Mouse (Mus musculus): Measurements from ENCODE around the gene Lin52. TPM values are rescaled to one million over a fixed set of nuclear protein-coding genes. Genes with fewer than 3 reads are reported as not detected.
A peak's percentile ranks its signal among the peaks of the same experiment; 100 is the strongest.

Gene Lin52
- polyA plus RNA-seq, 1 experiment from 2014 or later, result 30.6 TPM

GRCm38 (mm10) chr12:84451801-84452200, 579 bp downstream of the Lin52 start:
- H3K36me3 ChIP-seq (ENCODE audit: control insufficient read depth, insufficient read depth, low read length), result no peaks in the 10 kb centered on the region
- H3K27ac ChIP-seq (replicated peaks; ENCODE audit: low read depth, low read length), result no peak overlapping the region
- peaks cover 7% of the 10 kb centered on the region; the same call in 1 of the 2 replicates for H3K4me1 ChIP-seq (ENCODE audit: control insufficient read depth, insufficient read depth, low read length)
- ATAC-seq (ENCODE audit: insufficient number of reproducible peaks, low FRiP score, low TSS enrichment, low read depth), result no peak
- no peaks in the 10 kb centered on the region for H3K9me3 ChIP-seq (ENCODE audit: control insufficient read depth, low read length)
- no peak for DNase-seq (ENCODE audit: low spot score)
- 3% methylated on average over 11 of the region's 11 CpGs for WGBS
- H3K27me3 ChIP-seq (ENCODE audit: control insufficient read depth, insufficient read depth, low read length), result no peaks in the 10 kb centered on the region
- H3K4me2 ChIP-seq (ENCODE audit: low read depth, severe bottlenecking), result peak overlapping the region; percentile 88
- H3K4me3 ChIP-seq (ENCODE audit: low read depth, low read length), result peak overlapping the region; percentile 55
- peak overlapping the region; percentile 9; the same call in 1 of the 2 replicates for H3K9ac ChIP-seq (ENCODE audit: low read length)

GRCm38 (mm10) chr12:84456911-84457310, 5.7 kb downstream of the Lin52 start:
- H3K4me2 ChIP-seq (ENCODE audit: low read depth, severe bottlenecking), result no peak overlapping the region
- no peaks in the 10 kb centered on the region for H3K9me3 ChIP-seq (ENCODE audit: control insufficient read depth, low read length)
- DNase-seq (ENCODE audit: low spot score) (no peak), ATAC-seq (ENCODE audit: insufficient number of reproducible peaks, low FRiP score, low TSS enrichment, low read depth) (no peak)
- H3K27ac ChIP-seq (replicated peaks; ENCODE audit: low read depth, low read length), result no peak overlapping the region
- H3K4me3 ChIP-seq (ENCODE audit: low read depth, low read length), result no peak overlapping the region
- no peaks in the 10 kb centered on the region for H3K27me3 ChIP-seq (ENCODE audit: control insufficient read depth, insufficient read depth, low read length)
- H3K9ac ChIP-seq (ENCODE audit: low read length), result no peak overlapping the region
- H3K4me1 ChIP-seq (ENCODE audit: control insufficient read depth, insufficient read depth, low read length), result peaks cover 2% of the 10 kb centered on the region; the same call in 1 of the 2 replicates
- H3K36me3 ChIP-seq (ENCODE audit: control insufficient read depth, insufficient read depth, low read length), result peaks cover 11% of the 10 kb centered on the region
- 91% methylated on average over 3 of the region's 3 CpGs for WGBS

- DNase-seq (ENCODE audit: low spot score) (no peak), ATAC-seq (ENCODE audit: insufficient number of reproducible peaks, low FRiP score, low TSS enrichment, low read depth) (no peak)
- no peak overlapping the region for H3K4me3 ChIP-seq (ENCODE audit: low read depth, low read length)
- H3K4me1 ChIP-seq (ENCODE audit: control insufficient read depth, insufficient read depth, low read length), result no peaks in the 10 kb centered on the region
- no peak overlapping the region for H3K9ac ChIP-seq (ENCODE audit: low read length)
- no peaks in the 10 kb centered on the region for H3K9me3 ChIP-seq (ENCODE audit: control insufficient read depth, low read length)
- WGBS, result 75% methylated on average over 1 of the region's 1 CpGs
- H3K27me3 ChIP-seq (ENCODE audit: control insufficient read depth, insufficient read depth, low read length), result no peaks in the 10 kb centered on the region
- no peak overlapping the region for H3K4me2 ChIP-seq (ENCODE audit: low read depth, severe bottlenecking)
- H3K36me3 ChIP-seq (ENCODE audit: control insufficient read depth, insufficient read depth, low read length), result peaks cover 14% of the 10 kb centered on the region
- H3K27ac ChIP-seq (replicated peaks; ENCODE audit: low read depth, low read length), result no peak overlapping the region
Measured at GRCm38 (mm10) chr12:84459845-84460244, 8.6 kb downstream of the Lin52 start.

GRCm38 (mm10) chr12:84461416-84461815, 10.2 kb downstream of the Lin52 start:
- Histone ChIP-seq H3K9me3 (ENCODE audit: control insufficient read depth, low read length) (no peaks in the 10 kb centered on the region), H3K4me2 (ENCODE audit: low read depth, severe bottlenecking) (no peak overlapping the region), H3K4me3 (ENCODE audit: low read depth, low read length) (no peak overlapping the region), H3K4me1 (ENCODE audit: control insufficient read depth, insufficient read depth, low read length) (no peaks in the 10 kb centered on the region), H3K27me3 (ENCODE audit: control insufficient read depth, insufficient read depth, low read length) (no peaks in the 10 kb centered on the region), H3K27ac (replicated peaks; ENCODE audit: low read depth, low read length) (no peak overlapping the region), H3K36me3 (ENCODE audit: control insufficient read depth, insufficient read depth, low read length) (peaks cover 14% of the 10 kb centered on the region), H3K9ac (ENCODE audit: low read length) (no peak overlapping the region)
- no peak for DNase-seq (ENCODE audit: low spot score)
- WGBS, result 93% methylated on average over 5 of the region's 5 CpGs
- no peak for ATAC-seq (ENCODE audit: insufficient number of reproducible peaks, low FRiP score, low TSS enrichment, low read depth)

- H3K9me3 ChIP-seq (ENCODE audit: control insufficient read depth, low read length), result no peaks in the 10 kb centered on the region
- H3K9ac ChIP-seq (ENCODE audit: low read length), result no peak overlapping the region
- no peaks in the 10 kb centered on the region for H3K4me1 ChIP-seq (ENCODE audit: control insufficient read depth, insufficient read depth, low read length)
- no peak overlapping the region for H3K27ac ChIP-seq (replicated peaks; ENCODE audit: low read depth, low read length)
- 89% methylated on average over 3 of the region's 3 CpGs for WGBS
- peaks cover 14% of the 10 kb centered on the region for H3K36me3 ChIP-seq (ENCODE audit: control insufficient read depth, insufficient read depth, low read length)
- no peaks in the 10 kb centered on the region for H3K27me3 ChIP-seq (ENCODE audit: control insufficient read depth, insufficient read depth, low read length)
- no peak overlapping the region for H3K4me3 ChIP-seq (ENCODE audit: low read depth, low read length)
- ATAC-seq (ENCODE audit: insufficient number of reproducible peaks, low FRiP score, low TSS enrichment, low read depth) (no peak), DNase-seq (ENCODE audit: low spot score) (no peak)
- H3K4me2 ChIP-seq (ENCODE audit: low read depth, severe bottlenecking), result no peak overlapping the region
Measured at GRCm38 (mm10) chr12:84462856-84463255, 11.6 kb downstream of the Lin52 start.

- no peak for DNase-seq (ENCODE audit: low spot score)
- H3K9ac ChIP-seq (ENCODE audit: low read length), result no peak overlapping the region
- WGBS, result 0% methylated on average over 1 of the region's 1 CpGs
- no peaks in the 10 kb centered on the region for H3K27me3 ChIP-seq (ENCODE audit: control insufficient read depth, insufficient read depth, low read length)
- H3K9me3 ChIP-seq (ENCODE audit: control insufficient read depth, low read length), result no peaks in the 10 kb centered on the region
- no peak for ATAC-seq (ENCODE audit: insufficient number of reproducible peaks, low FRiP score, low TSS enrichment, low read depth)
- no peak overlapping the region for H3K27ac ChIP-seq (replicated peaks; ENCODE audit: low read depth, low read length)
- no peak overlapping the region for H3K4me3 ChIP-seq (ENCODE audit: low read depth, low read length)
- H3K4me2 ChIP-seq (ENCODE audit: low read depth, severe bottlenecking), result no peak overlapping the region
- H3K36me3 ChIP-seq (ENCODE audit: control insufficient read depth, insufficient read depth, low read length), result no peaks in the 10 kb centered on the region; the same call in 1 of the 2 replicates
- no peaks in the 10 kb centered on the region for H3K4me1 ChIP-seq (ENCODE audit: control insufficient read depth, insufficient read depth, low read length)
Measured at GRCm38 (mm10) chr12:84468701-84469100, 17.5 kb downstream of the Lin52 start.

GRCm38 (mm10) chr12:84478937-84479336, 27.7 kb downstream of the Lin52 start:
- Histone ChIP-seq H3K27ac (replicated peaks; ENCODE audit: low read depth, low read length) (no peak overlapping the region), H3K9me3 (ENCODE audit: control insufficient read depth, low read length) (no peaks in the 10 kb centered on the region), H3K4me2 (ENCODE audit: low read depth, severe bottlenecking) (no peak overlapping the region), H3K27me3 (ENCODE audit: control insufficient read depth, insufficient read depth, low read length) (no peaks in the 10 kb centered on the region), H3K36me3 (ENCODE audit: control insufficient read depth, insufficient read depth, low read length) (no peaks in the 10 kb centered on the region), H3K4me1 (ENCODE audit: control insufficient read depth, insufficient read depth, low read length) (no peaks in the 10 kb centered on the region), H3K9ac (ENCODE audit: low read length) (no peak overlapping the region), H3K4me3 (ENCODE audit: low read depth, low read length) (no peak overlapping the region)
- 95% methylated on average over 7 of the region's 7 CpGs for WGBS
- ATAC-seq (ENCODE audit: insufficient number of reproducible peaks, low FRiP score, low TSS enrichment, low read depth) (no peak), DNase-seq (ENCODE audit: low spot score) (no peak)

- no peak for ATAC-seq (ENCODE audit: insufficient number of reproducible peaks, low FRiP score, low TSS enrichment, low read depth)
- WGBS, result 62% methylated on average over 2 of the region's 2 CpGs
- DNase-seq (ENCODE audit: low spot score), result no peak
Measured at GRCm38 (mm10) chr12:84481251-84481650, 30.0 kb downstream of the Lin52 start.

More at GRCm38 (mm10) chr12:84481251-84481650, 30.0 kb downstream of the Lin52 start:
- H3K9ac ChIP-seq (ENCODE audit: low read length), result no peak overlapping the region
- no peaks in the 10 kb centered on the region for H3K27me3 ChIP-seq (ENCODE audit: control insufficient read depth, insufficient read depth, low read length)
- H3K4me1 ChIP-seq (ENCODE audit: control insufficient read depth, insufficient read depth, low read length), result no peaks in the 10 kb centered on the region
- H3K4me2 ChIP-seq (ENCODE audit: low read depth, severe bottlenecking), result no peak overlapping the region
- no peaks in the 10 kb centered on the region for H3K9me3 ChIP-seq (ENCODE audit: control insufficient read depth, low read length)
- H3K27ac ChIP-seq (replicated peaks; ENCODE audit: low read depth, low read length), result no peak overlapping the region
- no peak overlapping the region for H3K4me3 ChIP-seq (ENCODE audit: low read depth, low read length)
- no peaks in the 10 kb centered on the region for H3K36me3 ChIP-seq (ENCODE audit: control insufficient read depth, insufficient read depth, low read length)
